Mouse (Mus musculus): ENCODE results near the gene Tgfb3. TPM values are rescaled to one million over a fixed set of nuclear protein-coding genes. Genes with fewer than 3 reads are reported as not detected.

Gene Tgfb3
- polyA plus RNA-seq, 2 experiments = 64.7 to 85.0 TPM

DNA sequence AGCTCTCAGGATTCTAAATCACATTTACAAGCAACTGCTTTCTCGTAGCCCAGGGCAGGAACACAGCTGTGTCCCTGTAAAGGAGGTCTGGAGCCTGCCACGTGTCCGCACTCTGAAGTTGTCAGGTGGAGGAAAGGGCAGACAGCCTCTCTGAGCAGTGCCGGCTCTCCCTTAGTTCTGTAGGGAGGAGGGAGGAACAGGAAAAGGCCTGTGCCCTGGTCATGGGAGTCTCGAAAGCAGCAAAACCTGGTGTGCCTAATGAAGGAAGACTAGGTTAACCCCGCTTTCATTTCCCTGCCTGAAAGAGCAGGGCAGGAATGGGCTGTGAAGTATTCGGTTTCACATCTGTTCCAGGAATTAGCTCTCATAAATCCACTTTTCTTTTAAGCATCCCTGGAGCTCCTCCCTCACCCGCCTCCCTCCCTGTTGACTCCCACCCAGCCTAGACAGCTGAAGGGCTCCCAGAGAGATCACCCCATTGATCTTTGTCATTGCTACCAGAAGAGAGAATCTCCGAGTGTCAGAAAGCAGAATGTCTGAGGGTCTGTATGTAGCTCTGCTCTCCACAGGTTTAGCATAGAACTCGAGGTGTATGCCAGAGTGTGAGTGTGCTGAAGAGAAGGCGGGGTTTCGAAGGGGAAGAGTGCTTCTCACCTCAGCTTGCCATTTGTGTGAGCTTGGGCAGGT lies 41.5 kb downstream of the Tgfb3 start:
- peak overlapping the region; percentile 76 for H3K27ac ChIP-seq (replicated peaks; ENCODE audit: low read depth, low read length)
- peak overlapping the region; percentile 12; the same call in 1 of the 2 replicates for H3K9ac ChIP-seq (ENCODE audit: low read depth, low read length, severe bottlenecking)
- no peaks in the 10 kb centered on the region for H3K27me3 ChIP-seq (ENCODE audit: control insufficient read depth, insufficient read depth, low read length)
- TF ChIP-seq POLR2A (IDR thresholded peaks at IDR 0.05; ENCODE audit: borderline replicate concordance, extremely low read depth, insufficient read depth, insufficient read length) = no peak
- peaks cover 25% of the 10 kb centered on the region for H3K4me1 ChIP-seq (ENCODE audit: control insufficient read depth, insufficient read depth, low read length)
- H3K4me2 ChIP-seq (replicated peaks; ENCODE audit: low read depth, low read length, severe bottlenecking) = peak overlapping the region; percentile 13; the same call in 1 of the 2 replicates
- 0 out of 2 replicates have a peak, but pooled peaks cover 3% of the 10 kb centered on the region for H3K36me3 ChIP-seq (ENCODE audit: control insufficient read depth, insufficient read depth, low read length)
- ATAC-seq (ENCODE audit: low FRiP score, low read depth) (peak; percentile 87), DNase-seq (ENCODE audit: low spot score) (peak; percentile 72)
- H3K4me3 ChIP-seq (replicated peaks; ENCODE audit: low read length) = no peak overlapping the region
- H3K9me3 ChIP-seq (ENCODE audit: control insufficient read depth, low read length) = no peaks in the 10 kb centered on the region
- WGBS = 11% methylated on average over 12 of the region's 12 CpGs

DNA sequence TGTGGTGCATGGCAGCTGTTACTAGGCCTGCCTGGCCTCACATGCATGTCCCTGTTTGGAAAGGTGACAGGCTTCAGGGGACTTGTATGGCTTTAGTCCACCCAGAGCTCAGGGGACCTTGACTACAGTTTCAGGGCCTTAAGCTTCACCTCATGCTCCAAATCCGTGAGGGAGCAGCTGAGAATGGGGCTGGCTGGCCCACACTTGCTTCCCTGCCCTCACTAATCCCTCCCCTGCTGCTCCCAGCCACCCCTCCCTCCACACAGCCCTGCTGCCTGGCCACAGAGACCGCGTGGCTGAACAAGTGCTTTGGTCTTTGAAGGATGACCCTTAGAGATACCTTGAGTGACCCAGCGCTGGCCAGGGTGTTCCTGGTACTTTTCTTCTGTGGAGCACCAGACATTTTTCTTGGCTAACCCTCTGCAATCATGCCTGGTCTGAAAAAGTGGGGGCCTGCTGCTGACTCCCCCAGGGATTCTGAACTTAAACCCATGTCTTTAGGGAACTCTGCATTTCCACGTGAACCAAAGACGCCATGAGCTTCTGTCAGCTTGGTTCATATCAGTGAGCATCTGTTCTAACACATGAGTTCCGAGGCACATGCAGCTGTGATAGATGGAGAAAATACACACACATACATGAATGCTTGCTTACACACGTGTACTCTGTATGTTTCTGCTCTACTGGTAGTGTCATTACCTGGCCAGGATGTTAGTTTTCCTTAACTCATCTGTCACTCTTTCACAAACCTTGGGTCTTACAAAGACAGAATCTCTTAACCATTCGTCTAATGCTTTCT lies 42.3 kb downstream of the Tgfb3 start:
- WGBS = 21% methylated on average over 9 of the region's 9 CpGs
- Histone ChIP-seq H3K36me3 (ENCODE audit: control insufficient read depth, insufficient read depth, low read length) (0 out of 2 replicates have a peak, but pooled peaks cover 3% of the 10 kb centered on the region), H3K9ac (ENCODE audit: low read depth, low read length, severe bottlenecking) (no peak overlapping the region), H3K4me1 (ENCODE audit: control insufficient read depth, insufficient read depth, low read length) (peaks cover 25% of the 10 kb centered on the region), H3K9me3 (ENCODE audit: control insufficient read depth, low read length) (no peaks in the 10 kb centered on the region), H3K27me3 (ENCODE audit: control insufficient read depth, insufficient read depth, low read length) (no peaks in the 10 kb centered on the region), H3K4me3 (replicated peaks; ENCODE audit: low read length) (no peak overlapping the region), H3K27ac (replicated peaks; ENCODE audit: low read depth, low read length) (peak overlapping the region; percentile 76), H3K4me2 (replicated peaks; ENCODE audit: low read depth, low read length, severe bottlenecking) (no peak overlapping the region)
- ATAC-seq (ENCODE audit: low FRiP score, low read depth) = peak; percentile 42; the same call in 1 of the 2 replicates
- TF ChIP-seq POLR2A (IDR thresholded peaks at IDR 0.05; ENCODE audit: borderline replicate concordance, extremely low read depth, insufficient read depth, insufficient read length) = no peak
- DNase-seq (ENCODE audit: low spot score) = peak; percentile 23

DNA sequence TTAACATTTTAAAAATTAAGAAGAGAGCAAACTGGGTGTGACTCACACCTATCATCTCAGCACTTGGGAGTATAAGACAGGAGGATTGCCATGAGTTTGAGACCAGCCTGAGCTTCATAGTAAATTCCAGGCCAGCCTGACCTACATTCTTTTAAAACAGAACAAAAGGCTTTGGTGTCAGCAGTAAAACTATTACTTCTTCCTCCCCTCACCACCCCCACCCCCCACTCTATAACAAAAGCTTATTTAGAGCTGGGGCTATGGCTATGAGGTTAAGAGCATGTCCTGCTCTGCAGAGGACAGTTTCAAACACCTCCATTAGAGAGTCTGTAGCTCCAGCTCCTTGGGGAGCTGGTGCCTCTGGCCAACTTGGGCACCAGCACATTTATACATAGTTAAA lies 43.3 kb downstream of the Tgfb3 start:
- ATAC-seq (ENCODE audit: low FRiP score, low read depth) (no peak), DNase-seq (ENCODE audit: low spot score) (no peak)
- Histone ChIP-seq H3K9me3 (ENCODE audit: control insufficient read depth, low read length) (no peaks in the 10 kb centered on the region), H3K9ac (ENCODE audit: low read depth, low read length, severe bottlenecking) (no peak overlapping the region), H3K27ac (replicated peaks; ENCODE audit: low read depth, low read length) (no peak overlapping the region), H3K27me3 (ENCODE audit: control insufficient read depth, insufficient read depth, low read length) (no peaks in the 10 kb centered on the region), H3K4me2 (replicated peaks; ENCODE audit: low read depth, low read length, severe bottlenecking) (no peak overlapping the region), H3K36me3 (ENCODE audit: control insufficient read depth, insufficient read depth, low read length) (no peaks in the 10 kb centered on the region), H3K4me3 (replicated peaks; ENCODE audit: low read length) (no peak overlapping the region), H3K4me1 (ENCODE audit: control insufficient read depth, insufficient read depth, low read length) (peaks cover 25% of the 10 kb centered on the region)
- TF ChIP-seq POLR2A (IDR thresholded peaks at IDR 0.05; ENCODE audit: borderline replicate concordance, extremely low read depth, insufficient read depth, insufficient read length) = no peak

DNA sequence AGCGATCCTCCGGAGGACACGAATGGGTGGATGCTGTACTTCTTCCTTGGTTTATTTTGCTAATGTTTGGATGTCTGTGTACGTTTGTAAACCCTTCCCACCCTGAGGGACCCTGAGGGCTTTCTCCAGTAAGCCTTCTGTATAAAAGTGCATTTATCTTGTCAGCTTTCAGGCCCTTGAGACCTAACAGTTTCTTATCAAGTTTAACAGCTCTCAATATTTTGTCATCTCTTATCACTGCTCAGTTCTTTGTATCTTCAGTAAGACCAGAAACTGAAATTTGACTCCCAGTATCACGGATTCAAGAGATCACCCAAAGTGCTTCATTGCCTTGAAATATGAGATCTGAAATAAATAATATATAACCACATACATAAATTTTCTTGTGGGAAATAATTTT lies 47.9 kb downstream of the Tgfb3 start:
- TF ChIP-seq POLR2A (IDR thresholded peaks at IDR 0.05; ENCODE audit: borderline replicate concordance, extremely low read depth, insufficient read depth, insufficient read length) = no peak
- Histone ChIP-seq H3K9me3 (ENCODE audit: control insufficient read depth, low read length) (no peaks in the 10 kb centered on the region), H3K4me3 (replicated peaks; ENCODE audit: low read length) (no peak overlapping the region), H3K36me3 (ENCODE audit: control insufficient read depth, insufficient read depth, low read length) (no peaks in the 10 kb centered on the region), H3K4me1 (ENCODE audit: control insufficient read depth, insufficient read depth, low read length) (peaks cover 10% of the 10 kb centered on the region), H3K27me3 (ENCODE audit: control insufficient read depth, insufficient read depth, low read length) (no peaks in the 10 kb centered on the region), H3K27ac (replicated peaks; ENCODE audit: low read depth, low read length) (no peak overlapping the region), H3K4me2 (replicated peaks; ENCODE audit: low read depth, low read length, severe bottlenecking) (no peak overlapping the region), H3K9ac (ENCODE audit: low read depth, low read length, severe bottlenecking) (no peak overlapping the region)
- ATAC-seq (ENCODE audit: low FRiP score, low read depth) = no peak
- WGBS = 80% methylated on average over 5 of the region's 5 CpGs
- DNase-seq (ENCODE audit: low spot score) = no peak

GRCm38 (mm10) chr12:86027747-86028146 lies 51.1 kb downstream of the Tgfb3 start:
- no peak for DNase-seq (ENCODE audit: low spot score)
- H3K4me1 ChIP-seq (ENCODE audit: control insufficient read depth, insufficient read depth, low read length) = peaks cover 31% of the 10 kb centered on the region
- H3K27me3 ChIP-seq (ENCODE audit: control insufficient read depth, insufficient read depth, low read length) = no peaks in the 10 kb centered on the region
- no peak for TF ChIP-seq POLR2A (IDR thresholded peaks at IDR 0.05; ENCODE audit: borderline replicate concordance, extremely low read depth, insufficient read depth, insufficient read length)
- H3K9me3 ChIP-seq (ENCODE audit: control insufficient read depth, low read length) = no peaks in the 10 kb centered on the region
- ATAC-seq (ENCODE audit: low FRiP score, low read depth) = no peak
- no peaks in the 10 kb centered on the region for H3K36me3 ChIP-seq (ENCODE audit: control insufficient read depth, insufficient read depth, low read length)
- WGBS = 75% methylated on average over 1 of the region's 1 CpGs
- no peak overlapping the region for H3K9ac ChIP-seq (ENCODE audit: low read depth, low read length, severe bottlenecking)
- no peak overlapping the region for H3K27ac ChIP-seq (replicated peaks; ENCODE audit: low read depth, low read length)
- no peak overlapping the region for H3K4me3 ChIP-seq (replicated peaks; ENCODE audit: low read length)
- H3K4me2 ChIP-seq (replicated peaks; ENCODE audit: low read depth, low read length, severe bottlenecking) = no peak overlapping the region
